Mouse (Mus musculus) CH12.LX (cell line): ENCODE data around the gene Angel2. TPM values are rescaled to one million over a fixed set of nuclear protein-coding genes. Genes with fewer than 3 reads are reported as not detected.

Experiments
- DNase-seq: peaks from one replicate; pipeline ENCODE4 v3.0.0-alpha.2; 2013; ENCODE audit errors: extremely low read depth
- H3K27ac ChIP-seq: 2 replicates; pipeline ENCODE4 v1.5.1; 2012; ENCODE audit warnings: low read depth, mild to moderate bottlenecking, control low read depth, moderate library complexity; ENCODE audit not compliant: insufficient read depth
- H3K27me3 ChIP-seq: replicated peaks from 2 replicates; pipeline ENCODE3; 2012; ENCODE audit warnings: inconsistent platforms
- H3K36me3 ChIP-seq, 2 experiments: replicated peaks in 1 of 2; 2 replicates each; pipeline versions ENCODE3 to v1.6.1; 2012; ENCODE audit warnings: inconsistent platforms in 1 of 2, low read length in 1 of 2, mild to moderate bottlenecking in 1 of 2, mixed read lengths in 1 of 2, moderate library complexity in 1 of 2; ENCODE audit not compliant: control insufficient read depth in 1 of 2, insufficient read depth in 1 of 2
- H3K4me1 ChIP-seq, 2 experiments: 2 replicates each; pipeline ENCODE4 v1.6.1; 2012; ENCODE audit warnings: inconsistent platforms in 1 of 2, moderate library complexity in 1 of 2; ENCODE audit not compliant: insufficient read depth in 2 of 2, control insufficient read depth in 1 of 2
- H3K4me2 ChIP-seq: 2 replicates; pipeline ENCODE4 v1.6.1; 2012; ENCODE audit warnings: low read depth, mild to moderate bottlenecking, control low read depth; ENCODE audit not compliant: poor library complexity, insufficient read depth, severe bottlenecking
- H3K4me3 ChIP-seq, 3 experiments: fragments of 150-350 bp in 1 of 3; sonication (generic) in 1 of 3; replicated peaks in 1 of 3; 2 replicates each; pipeline versions ENCODE3 to v1.5.1; 2011 to 2012; ENCODE audit warnings: low read depth in 2 of 3, low read length in 2 of 3, mild to moderate bottlenecking in 2 of 3, moderate library complexity in 2 of 3, control low read depth in 1 of 3, improper control_type of control experiment in 1 of 3, inconsistent platforms in 1 of 3, mixed read lengths in 1 of 3; ENCODE audit not compliant: poor library complexity in 1 of 3
- H3K79me2 ChIP-seq: replicated peaks from 2 replicates; pipeline ENCODE4 v1.6.1; 2012; ENCODE audit warnings: mild to moderate bottlenecking, moderate library complexity; ENCODE audit not compliant: control insufficient read depth, poor library complexity, insufficient read depth, severe bottlenecking; ENCODE audit errors: extremely low read depth
- H3K9ac ChIP-seq: 2 replicates; pipeline ENCODE4 v1.6.1; 2012; ENCODE audit warnings: low read depth, mild to moderate bottlenecking, control low read depth, moderate library complexity; ENCODE audit not compliant: insufficient read depth
- H3K9me3 ChIP-seq: replicated peaks from 2 replicates; pipeline ENCODE3; 2012; ENCODE audit warnings: low read length, inconsistent platforms, mixed read lengths
- CHD1 ChIP-seq: IDR thresholded peaks from 2 replicates; pipeline ENCODE4 v1.6.1; 2012; ENCODE audit warnings: low read depth, low read length, improper control_type of control experiment, inconsistent platforms
- EP300 ChIP-seq: IDR thresholded peaks from 2 replicates; pipeline ENCODE4 v1.6.1; 2011; ENCODE audit warnings: low read length, improper control_type of control experiment
- ETS1 ChIP-seq: conservative IDR thresholded peaks from 2 replicates; pipeline ENCODE4 v1.6.1; 2012; ENCODE audit warnings: low read depth, mild to moderate bottlenecking, inconsistent platforms, low read length, improper control_type of control experiment, moderate library complexity
- GABPA ChIP-seq: IDR thresholded peaks from 2 replicates; pipeline ENCODE4 v1.6.1; 2012; ENCODE audit warnings: low read depth, low read length, improper control_type of control experiment, inconsistent platforms; ENCODE audit not compliant: insufficient replicate concordance
- IRF4 ChIP-seq: IDR thresholded peaks from 2 replicates; pipeline ENCODE4 v1.6.1; 2014; ENCODE audit warnings: low read depth, mild to moderate bottlenecking, inconsistent platforms, low read length, improper control_type of control experiment
- JUN ChIP-seq: IDR thresholded peaks from 2 replicates; pipeline ENCODE4 v1.6.1; 2011; ENCODE audit warnings: low read depth, mild to moderate bottlenecking, low read length, improper control_type of control experiment, moderate library complexity; ENCODE audit not compliant: insufficient read depth
- JUND ChIP-seq: conservative IDR thresholded peaks from 2 replicates; pipeline ENCODE4 v1.6.1; 2011; ENCODE audit warnings: low read depth, low read length, improper control_type of control experiment
- KAT2A ChIP-seq: IDR thresholded peaks from 2 replicates; pipeline ENCODE4 v1.6.1; 2012; ENCODE audit warnings: low read length, improper control_type of control experiment, inconsistent platforms; ENCODE audit not compliant: insufficient replicate concordance
- MAFK ChIP-seq: IDR thresholded peaks from 2 replicates; pipeline ENCODE4 v1.6.1; 2011; ENCODE audit warnings: low read length, improper control_type of control experiment; ENCODE audit not compliant: insufficient replicate concordance
- MAX ChIP-seq: IDR thresholded peaks from 2 replicates; pipeline ENCODE4 v1.6.1; 2011; ENCODE audit warnings: low read length, improper control_type of control experiment
- MEF2A ChIP-seq: IDR thresholded peaks from 2 replicates; pipeline ENCODE4 v1.6.1; 2014; ENCODE audit warnings: low read depth, mild to moderate bottlenecking, inconsistent platforms, low read length, improper control_type of control experiment, borderline replicate concordance
- MXI1 ChIP-seq: IDR thresholded peaks from 2 replicates; pipeline ENCODE4 v1.6.1; 2011; ENCODE audit warnings: mild to moderate bottlenecking, low read depth, low read length, improper control_type of control experiment
- NRF1 ChIP-seq: IDR thresholded peaks from 2 replicates; pipeline ENCODE4 v1.6.1; 2014; ENCODE audit warnings: low read depth, mild to moderate bottlenecking, inconsistent platforms, low read length, improper control_type of control experiment, moderate library complexity
- PAX5 ChIP-seq: IDR thresholded peaks from 2 replicates; pipeline ENCODE4 v1.6.1; 2012; ENCODE audit warnings: low read length, inconsistent platforms, mixed read lengths
- POLR2A ChIP-seq: IDR thresholded peaks from 2 replicates; pipeline ENCODE4 v1.6.1; 2011; ENCODE audit warnings: low read depth, mild to moderate bottlenecking, improper control_type of control experiment, low read length
- POLR2AphosphoS2 ChIP-seq: IDR thresholded peaks from 2 replicates; pipeline ENCODE4 v1.6.1; 2011; ENCODE audit warnings: low read depth, low read length, improper control_type of control experiment
- RAD21 ChIP-seq: IDR thresholded peaks from 2 replicates; pipeline ENCODE4 v1.6.1; 2011; ENCODE audit warnings: low read depth, mild to moderate bottlenecking, low read length, improper control_type of control experiment, moderate library complexity
- RCOR1 ChIP-seq: conservative IDR thresholded peaks from 2 replicates; pipeline ENCODE4 v1.6.1; 2012; ENCODE audit warnings: low read depth, mild to moderate bottlenecking, inconsistent platforms, low read length, improper control_type of control experiment
- SIN3A ChIP-seq: IDR thresholded peaks from 2 replicates; pipeline ENCODE4 v1.6.1; 2012; ENCODE audit warnings: low read length, improper control_type of control experiment, inconsistent platforms
- SMC3 ChIP-seq: IDR thresholded peaks from 2 replicates; pipeline ENCODE4 v1.6.1; 2011; ENCODE audit warnings: low read depth, low read length, improper control_type of control experiment
- TBP ChIP-seq: conservative IDR thresholded peaks from 2 replicates; pipeline ENCODE4 v1.6.1; 2011; ENCODE audit warnings: low read depth, low read length, improper control_type of control experiment
- UBTF ChIP-seq: IDR thresholded peaks from 2 replicates; pipeline ENCODE4 v1.6.1; 2012; ENCODE audit warnings: low read depth, mild to moderate bottlenecking, inconsistent platforms, low read length, improper control_type of control experiment, moderate library complexity
- USF1 ChIP-seq: IDR thresholded peaks from 2 replicates; pipeline ENCODE4 v1.6.1; 2014; ENCODE audit warnings: low read depth, mild to moderate bottlenecking, inconsistent platforms, low read length, improper control_type of control experiment
- ZKSCAN1 ChIP-seq: IDR thresholded peaks from 2 replicates; pipeline ENCODE4 v1.6.1; 2012; ENCODE audit warnings: low read depth, inconsistent platforms, low read length, improper control_type of control experiment, borderline replicate concordance
- ZMIZ1 ChIP-seq: IDR thresholded peaks from 2 replicates; pipeline ENCODE4 v1.6.1; 2012; ENCODE audit warnings: low read depth, mild to moderate bottlenecking, inconsistent platforms, low read length, improper control_type of control experiment
- dilution Hi-C: fragments of 300-500 bp; cut with MboI; formaldehyde crosslinking; loops from 2 replicates; pipeline ENCODE4 v1.14.3; 2020; ENCODE audit warnings: low sequenced_read_pairs; ENCODE audit not compliant: extremely low pct_unique_long_range_greater_than_20kb, extremely low pct_ligation_motif_present
- in situ Hi-C: fragments of 300-500 bp; cut with MboI; formaldehyde crosslinking; loops from 3 replicates; pipeline ENCODE4 v1.14.3; 2019; ENCODE audit warnings: low sequenced_read_pairs, low pct_ligation_motif_present, low pct_unique_long_range_greater_than_20kb, mixed read lengths
- polyA plus RNA-seq: library from polyadenylated mRNA; unstranded; fragments of >175 nt; gene quantifications from 2 replicates; pipeline ENCODE4 v1.2.1, GENCODE M21; 2012; ENCODE audit warnings: low read depth; ENCODE audit not compliant: insufficient read length
- total RNA-seq, 2 experiments: library from RNA; depleted of rRNA; stranded (reverse); fragments of 300-350 nt in 1 of 2; fragments of >200 nt in 1 of 2; gene quantifications; 2 replicates each; pipeline ENCODE4 v1.2.3; 2012 to 2014

Gene Angel2
- total and polyA plus RNA-seq, 3 experiments: 24.4 to 49.9 (median 34.8) TPM

GRCm38 (mm10) chr1:190979100-190979563, 54.2 kb downstream of the Angel2 start, which contains the start of gene Vash2:
Gene Vash2, minus strand, starts transcription at chr1:190979296.
- dilution Hi-C loops: no loop called here

GRCm38 (mm10) chr1:190980470-190980869, 55.6 kb downstream of the Angel2 start:
- Histone ChIP-seq H3K79me2 (no peaks in the 10 kb centered on the region), H3K36me3 (no peaks in the 10 kb centered on the region), H3K4me2 (peak overlapping the region; percentile 6; the same call in 1 of the 2 replicates), H3K9ac (no peak overlapping the region), H3K9me3 (peaks cover 6% of the 10 kb centered on the region), H3K4me3 (no peak overlapping the region), H3K4me1 (peaks cover 11 to 27% of the 10 kb centered on the region in 2 experiments), H3K27me3 (peaks cover 6% of the 10 kb centered on the region), H3K27ac (no peak overlapping the region)
- in situ Hi-C loops (no loop called here), dilution Hi-C loops (no loop called here)
- no peak for DNase-seq
- TF ChIP-seq UBTF (no peak), ZKSCAN1 (no peak), EP300 (peak; percentile 63), IRF4 (peak; percentile 60; the same call in 1 of the 2 replicates), GABPA (no peak), ETS1 (no peak), RCOR1 (no peak), MEF2A (0 out of 2 replicates have a peak, but pooled peaks have one; percentile 32), RAD21 (no peak)

More at GRCm38 (mm10) chr1:190979100-190979563, 54.2 kb downstream of the Angel2 start, which contains the start of gene Vash2:
- in situ Hi-C loops: no loop called here
- H3K9me3 ChIP-seq: peaks cover 6% of the 10 kb centered on the region
- peaks cover 11 to 27% of the 10 kb centered on the region in 2 experiments for H3K4me1 ChIP-seq
- H3K27ac ChIP-seq: no peak within 1 kb of the TSS
- DNase-seq: no peak
- peaks cover 6% of the 10 kb centered on the region for H3K27me3 ChIP-seq
- no peak for TF ChIP-seq NRF1
- no peak for TF ChIP-seq ZMIZ1
- TF ChIP-seq SMC3: no peak
- H3K4me3 ChIP-seq: peak within 1 kb of the TSS in 2 of 3 experiments; percentile 15 to 38
- H3K36me3 ChIP-seq: no peaks in the 10 kb centered on the region
- H3K9ac ChIP-seq: no peak within 1 kb of the TSS
- peak within 1 kb of the TSS; percentile 24; the same call in 1 of the 2 replicates for H3K4me2 ChIP-seq
- no peaks in the 10 kb centered on the region for H3K79me2 ChIP-seq

GRCm38 (mm10) chr1:190981412-190981811, 56.5 kb downstream of the Angel2 start:
- Histone ChIP-seq H3K9me3 (peaks cover 6% of the 10 kb centered on the region), H3K4me3 (peak overlapping the region in 1 of 3 experiments; percentile 7), H3K27ac (peak overlapping the region; percentile 23; the same call in 1 of the 2 replicates), H3K4me1 (peaks cover 11 to 27% of the 10 kb centered on the region in 2 experiments), H3K27me3 (peaks cover 6% of the 10 kb centered on the region), H3K36me3 (no peaks in the 10 kb centered on the region), H3K79me2 (no peaks in the 10 kb centered on the region), H3K4me2 (peak overlapping the region; percentile 17), H3K9ac (no peak overlapping the region)
- dilution Hi-C loops: no loop called here
- in situ Hi-C loops: no loop called here
- DNase-seq: peak; percentile 88
- no peak for TF ChIP-seq MXI1
- TF ChIP-seq ZKSCAN1: no peak
- no peak for TF ChIP-seq JUND
- TF ChIP-seq MAX: peak; percentile 83
- TF ChIP-seq SIN3A: peak; percentile 58; the same call in 1 of the 2 replicates
- no peak for TF ChIP-seq SMC3
- TF ChIP-seq CHD1: no peak
- TF ChIP-seq JUN: no peak
- peak; percentile 57; the same call in 1 of the 2 replicates for TF ChIP-seq MEF2A
- no peak for TF ChIP-seq USF1
- no peak for TF ChIP-seq POLR2A
- no peak for TF ChIP-seq KAT2A
- TF ChIP-seq MAFK: no peak
- no peak for TF ChIP-seq POLR2AphosphoS2
- TF ChIP-seq PAX5: no peak
- TF ChIP-seq NRF1: peak; percentile 36; the same call in 1 of the 2 replicates
- TF ChIP-seq TBP: peak; percentile 76
